Mouse (Mus musculus): ENCODE data around the gene Olfr1191-ps1. TPM values are rescaled to one million over a fixed set of nuclear protein-coding genes. Genes with fewer than 3 reads are reported as not detected.
"Not testable (repeated sequence)": the region's sequence is repeated elsewhere in the genome, so short reads cannot be mapped to it uniquely, and the experiment has no call there.

The Olfr1191-ps1 gene
- total RNA-seq (2021): under 1 TPM in 1 of 2 experiments, not detected in 1; 0.05 TPM

DNA sequence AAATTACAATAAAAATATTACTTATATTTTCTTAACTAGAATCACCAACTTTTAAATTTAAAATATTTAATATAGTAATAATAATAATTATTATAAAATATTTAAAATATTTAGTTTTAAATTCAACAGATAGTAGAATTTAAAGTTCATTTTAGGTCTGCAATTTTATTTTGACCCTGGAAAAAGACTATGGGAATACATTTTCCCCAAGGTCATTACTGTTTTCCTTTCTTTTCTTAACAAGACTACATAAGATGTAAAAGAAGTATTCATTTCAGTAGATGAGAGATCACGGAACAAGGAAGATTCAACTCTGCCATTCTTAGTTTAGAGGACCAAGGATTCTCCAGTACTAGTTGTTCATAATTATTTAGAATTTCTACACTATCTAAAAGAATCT, at the start of gene Olfr1191-ps1:
TSS of gene Olfr1191-ps1 (plus strand) at position 301 of the 400 bp plus-strand sequence.
- intact Hi-C loops (cut with DNase I); DNase-seq: not testable (repeated sequence)

DNA sequence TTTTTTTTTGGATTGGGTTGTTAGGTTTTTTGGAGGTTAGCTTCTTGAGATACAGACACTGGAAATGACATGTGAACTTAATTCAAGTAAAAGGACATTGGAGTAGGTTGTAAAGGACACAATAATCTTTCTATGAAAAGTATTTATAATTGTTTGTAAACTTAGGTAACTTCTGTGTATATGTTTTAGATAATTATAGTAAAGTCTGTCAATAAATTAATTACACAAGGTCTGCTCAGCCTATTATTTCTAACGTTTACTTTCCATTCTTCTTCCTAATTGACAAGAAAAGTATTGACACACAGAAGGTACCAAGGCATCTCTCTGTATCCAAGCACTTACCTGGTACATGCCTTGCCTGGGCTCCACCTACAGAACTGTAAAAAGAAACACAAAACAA, 7.9 kb downstream of the Olfr1191-ps1 start, which contains the start of gene Olfr1192-ps1:
TSS of gene Olfr1192-ps1 (plus strand) at position 301 of the 400 bp plus-strand sequence.
- intact Hi-C loops (cut with DNase I): no loop called here
- DNase-seq: no peak

DNA sequence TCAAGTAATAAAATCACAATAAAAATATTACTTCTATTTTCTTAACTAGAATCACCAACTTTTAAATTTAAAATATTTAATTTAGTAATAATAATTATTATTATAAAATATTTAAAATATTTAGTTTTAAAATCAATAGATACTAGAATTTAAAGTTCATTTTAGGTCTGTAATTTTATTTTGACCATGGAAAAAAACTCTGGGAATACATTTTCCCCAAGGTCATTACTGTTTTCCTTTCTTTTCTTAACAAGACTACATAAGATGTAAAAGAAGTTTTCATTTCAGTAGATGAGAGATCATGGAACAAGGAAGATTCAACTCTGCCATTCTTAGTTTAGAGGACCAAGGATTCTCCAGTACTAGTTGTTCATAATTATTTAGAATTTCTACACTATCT, 35.0 kb downstream of the Olfr1191-ps1 start, which contains the start of gene Olfr1193:
TSS of gene Olfr1193 (plus strand) at position 301 of the 400 bp plus-strand sequence.
- DNase-seq; intact Hi-C loops (cut with DNase I): not testable (repeated sequence)

DNA sequence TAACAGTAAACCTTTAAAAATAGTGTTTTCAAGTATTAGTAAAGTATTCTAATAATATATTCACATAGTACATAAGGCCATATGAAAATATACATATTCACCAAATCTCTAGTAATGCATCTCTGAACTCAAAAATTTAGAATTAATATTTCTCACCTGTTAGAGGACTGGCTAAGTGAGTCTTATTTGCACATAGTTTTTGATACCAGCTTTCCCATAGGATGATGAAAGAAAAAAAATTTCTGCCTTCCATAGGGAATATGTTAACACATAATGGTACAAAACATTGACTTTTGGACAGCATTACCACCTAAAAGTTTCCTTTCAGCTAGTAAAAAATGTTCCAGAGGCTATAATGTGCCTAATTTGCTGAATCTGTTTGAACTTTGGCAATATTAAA, 48.7 kb downstream of the Olfr1191-ps1 start, which contains the start of gene Olfr1195:
TSS of gene Olfr1195 (minus strand) at position 101 of the 400 bp plus-strand sequence.
- intact Hi-C loops (cut with DNase I): no loop called here
- DNase-seq: no peak

Other genes with a start within 250 kb of the Olfr1191-ps1 start
- not detected for gene Olfr1179, start 234.1 kb upstream of the Olfr1191-ps1 start, total RNA-seq (2021)
- not detected for gene Olfr1180, start 221.4 kb upstream of the Olfr1191-ps1 start, total RNA-seq (2021)
- not detected for gene Olfr1181, start 214.4 kb upstream of the Olfr1191-ps1 start, total RNA-seq (2021)
- gene Gm13757, start 191.4 kb upstream of the Olfr1191-ps1 start, total RNA-seq (2021): not detected
- gene Olfr1183, start 185.7 kb upstream of the Olfr1191-ps1 start, total RNA-seq (2021): not detected
- not detected for gene Olfr1184, start 156.9 kb upstream of the Olfr1191-ps1 start, total RNA-seq (2021)
- not detected for gene Olfr1185-ps1, start 147.2 kb upstream of the Olfr1191-ps1 start, total RNA-seq (2021)
- gene Olfr1186, start 122.0 kb upstream of the Olfr1191-ps1 start, total RNA-seq (2021): not detected
- not detected for gene Olfr1188, start 83.6 kb upstream of the Olfr1191-ps1 start, total RNA-seq (2021)
- not detected for gene Olfr1189, start 54.1 kb upstream of the Olfr1191-ps1 start, total RNA-seq (2021)
- gene Olfr1192-ps1, start 8.0 kb downstream of the Olfr1191-ps1 start, total RNA-seq (2021): not detected
- gene Olfr1193, start 35.1 kb downstream of the Olfr1191-ps1 start, total RNA-seq (2021): not detected
- gene Olfr1195, start 48.6 kb downstream of the Olfr1191-ps1 start, total RNA-seq (2021): not detected
- gene Olfr1196, start 64.1 kb downstream of the Olfr1191-ps1 start, total RNA-seq (2021): not detected
- not detected for gene Olfr1197, start 91.8 kb downstream of the Olfr1191-ps1 start, total RNA-seq (2021)
- not detected for gene Olfr1198, start 110.8 kb downstream of the Olfr1191-ps1 start, total RNA-seq (2021)
- not detected for gene Olfr1199, start 119.9 kb downstream of the Olfr1191-ps1 start, total RNA-seq (2021)
- not detected for gene Olfr1200, start 129.9 kb downstream of the Olfr1191-ps1 start, total RNA-seq (2021)
- gene Olfr1201, start 152.5 kb downstream of the Olfr1191-ps1 start, total RNA-seq (2021): not detected
- not detected for gene Olfr1202, start 174.0 kb downstream of the Olfr1191-ps1 start, total RNA-seq (2021)
- gene Olfr1205, start 189.2 kb downstream of the Olfr1191-ps1 start, total RNA-seq (2021): not detected
- gene Olfr1204, start 208.8 kb downstream of the Olfr1191-ps1 start, total RNA-seq (2021): not detected
- not detected for gene Olfr1206, start 222.7 kb downstream of the Olfr1191-ps1 start, total RNA-seq (2021)